Mouse (Mus musculus) hindbrain, embryonic 15.5 days (tissue): ENCODE results near the gene Alyref. TPM values are rescaled to one million over a fixed set of nuclear protein-coding genes. Genes with fewer than 3 reads are reported as not detected.

ENCODE experiments used
- ATAC-seq: fragments of 200-750 bp; cut with Nextera tagmentation; 2 replicates; pipeline ENCODE4 v1.8.0; 2017; ENCODE audit warnings: low read depth, moderate number of reproducible peaks, moderate TSS enrichment; ENCODE audit not compliant: low FRiP score
- H3K27ac ChIP-seq: fragments of 300-500 bp; sonication (generic); replicated peaks from 2 replicates; pipeline ENCODE4 v1.5.1; 2015; ENCODE audit warnings: mild to moderate bottlenecking, inconsistent platforms
- H3K27me3 ChIP-seq: fragments of 300-500 bp; sonication (generic); 2 replicates; pipeline ENCODE4 v1.6.1; 2015; ENCODE audit warnings: control low read depth, inconsistent platforms
- H3K36me3 ChIP-seq: fragments of 300-500 bp; sonication (generic); 2 replicates; pipeline ENCODE4 v1.6.1; 2015; ENCODE audit warnings: control low read depth, inconsistent platforms
- H3K4me1 ChIP-seq: fragments of 300-500 bp; sonication (generic); replicated peaks from 2 replicates; pipeline ENCODE4 v1.6.1; 2015; ENCODE audit warnings: control low read depth, inconsistent platforms
- H3K4me2 ChIP-seq: fragments of 300-500 bp; sonication (generic); 2 replicates; pipeline ENCODE4 v1.6.1; 2015; ENCODE audit warnings: moderate library complexity, mild to moderate bottlenecking, inconsistent platforms
- H3K4me3 ChIP-seq: fragments of 300-500 bp; sonication (generic); 2 replicates; pipeline ENCODE4 v1.5.1; 2015; ENCODE audit warnings: mild to moderate bottlenecking, inconsistent platforms
- H3K9ac ChIP-seq: fragments of 300-500 bp; sonication (generic); 2 replicates; pipeline ENCODE4 v1.6.1; 2015; ENCODE audit warnings: inconsistent platforms
- H3K9me3 ChIP-seq: fragments of 300-500 bp; sonication (generic); 2 replicates; pipeline ENCODE4 v1.6.1; 2016; ENCODE audit warnings: control low read depth, inconsistent platforms
- WGBS: fragments of 180-500 bp; shearing (Covaris S2); methylation state at CpG from one replicate; pipeline ENCODE4 v1.1.7; 2015; 5-methylcytosine and 5-hydroxymethylcytosine counted together
- polyA plus RNA-seq: library from polyadenylated mRNA; unstranded; fragments of >200 nt; fragmentation: Nextera tagmentation; extraction: Ambion mirVana; gene quantifications from 2 replicates; pipeline ENCODE4 v1.2.1, GENCODE M21; 2015

The Alyref gene
- polyA plus RNA-seq, 1 experiment from 2014 or later = 251 TPM

DNA sequence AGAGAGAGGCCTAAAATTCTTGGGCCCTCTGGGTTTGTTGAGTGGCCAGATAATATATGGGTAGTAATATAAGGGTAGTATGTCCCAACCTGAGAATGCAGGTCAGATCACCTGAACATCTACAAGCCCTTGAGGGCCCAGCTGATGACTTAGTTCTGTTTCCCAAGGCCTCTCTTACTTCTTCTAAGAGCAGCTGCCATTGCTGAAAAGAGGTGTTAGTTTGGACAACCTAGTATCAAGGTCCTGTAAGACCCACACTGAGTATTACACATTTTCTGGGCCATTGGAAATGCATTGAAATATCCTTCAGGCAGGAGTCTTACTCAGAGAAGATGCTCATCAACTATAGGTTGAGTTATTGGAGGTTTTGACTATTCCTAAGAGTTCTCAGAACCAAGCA, 22.2 kb downstream of the Alyref start:
- Histone ChIP-seq H3K36me3 (peaks cover 27% of the 10 kb centered on the region), H3K27ac (no peak overlapping the region), H3K4me3 (no peak overlapping the region), H3K4me2 (no peak overlapping the region), H3K9me3 (no peaks in the 10 kb centered on the region), H3K4me1 (peaks cover 47% of the 10 kb centered on the region), H3K9ac (no peak overlapping the region), H3K27me3 (no peaks in the 10 kb centered on the region)
- ATAC-seq = no peak

DNA sequence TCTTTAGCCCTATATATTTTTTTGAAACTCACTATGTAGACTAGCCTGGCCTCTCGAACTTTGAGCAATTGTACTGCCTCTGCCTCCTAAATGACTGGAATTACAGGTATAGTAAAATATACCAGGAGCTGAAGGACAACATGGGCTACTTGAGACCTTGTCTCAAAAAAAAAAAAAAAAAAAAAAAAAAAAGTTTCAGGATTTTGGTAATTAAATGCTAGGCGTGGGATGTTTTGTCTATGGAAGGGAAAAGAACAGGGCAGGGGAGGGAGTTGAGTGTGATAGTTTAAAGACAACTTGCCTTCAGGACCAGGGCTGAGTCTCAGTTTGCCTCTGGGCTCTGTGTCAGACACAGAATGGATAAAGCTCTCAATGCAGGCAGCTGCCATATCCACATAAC, 23.1 kb downstream of the Alyref start:
- Histone ChIP-seq H3K4me3 (no peak overlapping the region), H3K36me3 (peaks cover 36% of the 10 kb centered on the region), H3K4me1 (peaks cover 45% of the 10 kb centered on the region), H3K27ac (no peak overlapping the region), H3K9ac (no peak overlapping the region), H3K4me2 (no peak overlapping the region), H3K27me3 (no peaks in the 10 kb centered on the region), H3K9me3 (no peaks in the 10 kb centered on the region)
- WGBS = 86% methylated on average over 2 of the region's 2 CpGs
- ATAC-seq = no peak

DNA sequence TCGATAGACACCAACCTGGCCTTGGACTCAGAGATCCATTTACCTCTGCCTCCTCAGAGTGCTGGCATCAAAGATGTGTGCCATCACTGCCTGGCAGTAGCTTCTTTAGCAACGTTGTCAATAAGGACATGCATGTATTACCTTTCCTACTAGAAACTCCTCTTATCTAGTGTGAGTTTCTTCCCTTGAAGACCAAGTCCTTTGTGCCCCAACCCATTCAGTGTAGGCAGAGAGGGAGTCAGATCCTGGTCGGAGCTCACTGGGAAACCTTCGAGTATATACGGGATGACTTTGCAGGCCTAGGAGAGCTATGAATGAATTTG, 23.9 kb downstream of the Alyref start:
- WGBS = 45% methylated on average over 5 of the region's 5 CpGs
- Histone ChIP-seq H3K9me3 (no peaks in the 10 kb centered on the region), H3K36me3 (peaks cover 37% of the 10 kb centered on the region), H3K4me2 (peak overlapping the region; percentile 94), H3K4me1 (peaks cover 36% of the 10 kb centered on the region), H3K4me3 (peak overlapping the region; percentile 68), H3K9ac (peak overlapping the region; percentile 73; the same call in 1 of the 2 replicates), H3K27ac (no peak overlapping the region), H3K27me3 (no peaks in the 10 kb centered on the region)
- no peak for ATAC-seq

DNA sequence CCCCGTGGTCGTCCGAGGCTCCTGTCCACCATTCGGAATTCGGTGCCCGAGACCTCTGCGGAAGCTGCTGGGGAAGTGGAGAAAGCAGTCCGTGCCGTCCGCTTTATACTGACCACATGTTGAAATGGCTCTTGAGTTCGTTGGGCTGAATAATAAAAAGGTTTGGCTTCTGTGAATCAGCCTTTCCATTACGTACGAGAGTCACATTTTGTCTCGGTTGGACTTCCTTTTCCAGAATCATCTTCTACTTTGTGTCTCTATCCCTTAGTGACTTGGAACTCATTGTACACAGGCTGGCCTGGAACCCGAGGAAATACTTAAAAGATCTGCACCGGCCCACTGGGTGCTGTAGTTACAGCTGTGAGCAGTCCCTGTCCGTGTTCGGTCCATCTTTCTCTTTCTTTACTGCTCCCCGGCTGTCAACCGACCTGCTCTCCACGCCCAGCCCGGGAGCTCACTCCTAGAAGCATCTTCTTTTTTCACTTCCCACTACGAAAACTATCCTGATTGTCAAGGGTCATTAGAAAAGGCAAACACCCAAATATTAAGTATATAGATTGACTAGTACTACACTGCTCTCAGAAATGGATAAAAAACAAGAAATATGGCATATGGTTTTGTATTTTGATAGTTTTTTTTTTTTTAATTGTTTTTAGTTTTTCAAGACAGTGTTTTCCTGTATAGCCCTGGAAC, 24.4 kb downstream of the Alyref start:
- Histone ChIP-seq H3K9ac (peak overlapping the region; percentile 73), H3K36me3 (peaks cover 32% of the 10 kb centered on the region), H3K27ac (peak overlapping the region; percentile 87), H3K27me3 (no peaks in the 10 kb centered on the region), H3K9me3 (no peaks in the 10 kb centered on the region), H3K4me2 (peak overlapping the region; percentile 94), H3K4me1 (peaks cover 31% of the 10 kb centered on the region), H3K4me3 (peak overlapping the region; percentile 68)
- WGBS = 0% methylated on average over 23 of the region's 23 CpGs
- ATAC-seq = peak; percentile 7; the same call in 1 of the 2 replicates

DNA sequence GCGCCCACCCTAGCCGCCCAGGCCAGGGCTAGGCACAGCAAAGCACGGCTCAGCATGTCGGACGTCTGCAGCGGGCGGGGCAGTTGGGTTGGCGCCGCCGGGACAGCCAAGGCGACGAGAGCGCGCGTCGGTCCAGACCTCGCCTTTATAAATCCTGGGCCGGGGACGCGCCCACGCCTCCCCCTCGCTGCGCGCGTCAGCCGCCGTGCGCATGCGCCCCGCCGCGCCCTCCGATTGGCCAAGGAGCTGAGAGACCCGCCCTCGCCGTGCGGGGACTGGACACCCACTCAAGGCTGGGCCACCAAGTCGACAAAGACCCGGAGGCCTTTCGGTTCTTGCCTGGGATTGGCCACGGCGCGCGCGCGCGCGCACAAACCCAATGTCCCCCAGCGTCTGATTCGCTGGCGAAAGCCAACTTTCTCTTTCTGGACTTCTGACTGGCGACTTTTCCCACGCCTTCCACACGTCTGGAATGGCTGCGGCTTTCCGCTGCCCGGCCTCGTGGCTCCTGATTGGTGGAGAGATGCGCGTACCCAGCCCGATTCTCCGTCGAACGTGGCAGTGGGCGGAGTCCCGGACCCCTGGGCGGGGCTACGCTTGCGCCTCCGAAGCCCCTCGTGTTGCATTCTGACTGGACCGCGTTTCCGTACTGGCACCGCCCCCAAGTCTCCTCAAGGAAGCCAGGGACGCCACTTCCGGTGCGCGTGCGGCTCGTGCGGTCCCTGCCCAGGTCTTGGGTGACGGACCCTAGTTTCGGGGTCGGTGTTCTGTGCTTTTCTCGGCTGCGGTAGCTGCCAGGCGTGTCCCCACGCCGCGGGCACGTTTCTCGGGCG, 25.2 kb downstream of the Alyref start, which contains the start of gene P4hb:
P4hb (minus strand) TSS at position 502 of the 833 bp plus-strand sequence.
- Histone ChIP-seq H3K27ac (peak within 1 kb of the TSS; percentile 87), H3K36me3 (peaks cover 31% of the 10 kb centered on the region), H3K4me2 (peak within 1 kb of the TSS; percentile 94), H3K27me3 (no peaks in the 10 kb centered on the region), H3K4me1 (peaks cover 27% of the 10 kb centered on the region), H3K4me3 (peak within 1 kb of the TSS; percentile 68), H3K9me3 (no peaks in the 10 kb centered on the region), H3K9ac (peak within 1 kb of the TSS; percentile 78)
- under 1% methylated on average over 93 of the region's 94 CpGs for WGBS
- ATAC-seq = peak; percentile 98

DNA sequence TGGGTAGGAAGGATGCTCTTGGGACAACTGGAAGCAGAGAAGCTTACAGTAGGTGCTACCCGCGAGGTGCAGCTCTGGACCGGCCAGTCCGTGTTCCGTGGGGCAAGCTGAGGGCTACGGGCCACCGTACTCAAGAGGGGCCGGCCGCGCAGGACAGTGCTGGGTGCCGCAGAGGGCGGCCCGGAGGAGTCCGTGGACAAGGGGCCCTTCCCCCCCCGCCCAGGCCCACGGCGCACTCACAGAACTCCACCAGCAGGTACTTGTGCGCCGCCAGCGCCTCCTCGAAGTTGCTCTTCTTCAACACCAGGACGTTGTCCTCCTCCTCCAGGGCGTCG, 25.8 kb downstream of the Alyref start:
- Histone ChIP-seq H3K27ac (peak overlapping the region; percentile 87), H3K4me3 (peak overlapping the region; percentile 68), H3K36me3 (peaks cover 31% of the 10 kb centered on the region), H3K4me2 (peak overlapping the region; percentile 81), H3K27me3 (no peaks in the 10 kb centered on the region), H3K4me1 (peaks cover 27% of the 10 kb centered on the region), H3K9ac (peak overlapping the region; percentile 78), H3K9me3 (no peaks in the 10 kb centered on the region)
- peak; percentile 8; the same call in 1 of the 2 replicates for ATAC-seq
- under 1% methylated on average over 17 of the region's 24 CpGs for WGBS

DNA sequence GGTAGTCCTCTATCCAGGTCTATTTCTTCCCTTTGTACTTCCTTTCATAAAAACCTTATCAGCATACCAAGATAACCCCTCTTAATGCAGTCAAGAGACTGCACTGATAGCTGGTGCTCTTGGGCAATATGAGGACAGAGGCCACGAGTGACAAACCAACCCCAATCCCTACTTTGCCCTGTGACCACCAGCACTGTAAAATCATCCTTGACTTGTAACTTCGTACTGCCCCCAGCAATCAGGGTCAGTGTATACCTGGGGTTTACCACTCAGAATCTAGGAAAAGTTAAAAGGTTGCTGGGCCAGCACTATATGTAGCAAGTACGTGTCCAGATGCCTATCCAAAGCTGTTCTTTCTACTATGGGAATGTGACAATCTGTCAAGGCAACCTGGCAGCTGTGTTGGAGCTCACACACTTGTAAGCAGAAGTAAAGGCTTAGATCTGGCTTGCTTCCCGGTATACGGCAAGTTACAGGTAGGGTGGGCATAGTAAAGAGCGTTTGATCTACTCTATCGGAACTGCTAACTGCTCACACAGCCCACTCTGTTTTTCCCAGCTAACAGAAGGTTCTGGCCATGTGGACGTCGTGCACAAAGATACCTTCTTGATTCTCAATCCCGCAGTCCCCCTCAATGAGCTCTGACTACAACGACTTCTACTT, 26.3 kb downstream of the Alyref start:
- H3K9ac ChIP-seq = peak overlapping the region; percentile 78
- peak overlapping the region; percentile 87 for H3K27ac ChIP-seq
- no peak for ATAC-seq
- peaks cover 27% of the 10 kb centered on the region for H3K4me1 ChIP-seq
- peak overlapping the region; percentile 68 for H3K4me3 ChIP-seq
- H3K4me2 ChIP-seq = peak overlapping the region; percentile 81
- no peaks in the 10 kb centered on the region for H3K9me3 ChIP-seq
- H3K27me3 ChIP-seq = no peaks in the 10 kb centered on the region
- peaks cover 35% of the 10 kb centered on the region for H3K36me3 ChIP-seq
- WGBS = 12% methylated on average over 11 of the region's 11 CpGs

DNA sequence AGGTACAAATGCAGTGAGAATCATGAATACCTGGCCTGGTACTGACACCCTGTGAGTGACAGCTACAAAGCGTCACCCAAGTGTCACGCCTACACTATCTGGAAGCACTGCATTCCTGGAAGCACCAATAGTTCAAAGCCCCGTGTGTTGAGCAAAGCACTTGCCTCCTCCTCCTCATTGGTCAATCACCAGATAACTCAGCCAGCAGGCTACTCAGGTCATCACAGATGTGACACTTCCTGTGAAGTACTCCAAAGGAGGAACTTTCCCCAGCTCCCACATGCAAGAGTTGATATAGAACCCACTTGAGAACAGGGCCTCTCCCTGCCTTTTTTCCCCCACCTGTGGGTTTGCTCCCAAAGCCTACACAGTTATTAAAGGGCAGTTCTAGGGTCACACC, 27.0 kb downstream of the Alyref start:
- Histone ChIP-seq H3K9me3 (no peaks in the 10 kb centered on the region), H3K4me1 (peaks cover 27% of the 10 kb centered on the region), H3K4me3 (0 out of 2 replicates have a peak overlapping the region, but pooled peaks have one; percentile 68), H3K36me3 (peaks cover 42% of the 10 kb centered on the region), H3K9ac (no peak overlapping the region), H3K27me3 (no peaks in the 10 kb centered on the region), H3K27ac (no peak overlapping the region), H3K4me2 (peak overlapping the region; percentile 81)
- ATAC-seq = no peak
- 91% methylated on average over 3 of the region's 3 CpGs for WGBS

DNA sequence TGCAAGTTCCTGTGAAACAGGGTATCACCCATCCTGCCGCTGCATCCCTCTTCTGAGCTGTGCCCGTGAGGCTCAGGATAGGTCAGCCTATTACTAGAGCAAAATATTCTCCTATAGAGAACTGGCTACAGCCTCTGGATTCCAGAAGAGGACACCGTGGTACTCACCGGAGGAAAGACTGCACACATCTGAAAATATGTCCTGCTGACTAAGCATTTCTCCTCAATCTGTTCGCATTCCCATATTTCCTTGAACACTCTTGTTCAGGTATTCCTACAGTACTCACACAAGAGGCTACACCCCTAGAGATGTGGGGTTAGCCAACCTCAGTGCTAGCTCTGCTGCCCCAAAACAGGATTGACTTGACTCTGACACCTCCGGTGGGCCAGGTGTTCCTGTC, 29.8 kb downstream of the Alyref start:
- Histone ChIP-seq H3K27me3 (no peaks in the 10 kb centered on the region), H3K27ac (no peak overlapping the region), H3K36me3 (peaks cover 69% of the 10 kb centered on the region), H3K9me3 (no peaks in the 10 kb centered on the region), H3K4me2 (no peak overlapping the region), H3K9ac (no peak overlapping the region), H3K4me1 (peaks cover 16% of the 10 kb centered on the region), H3K4me3 (no peak overlapping the region)
- WGBS = 94% methylated on average over 6 of the region's 6 CpGs
- ATAC-seq = no peak

DNA sequence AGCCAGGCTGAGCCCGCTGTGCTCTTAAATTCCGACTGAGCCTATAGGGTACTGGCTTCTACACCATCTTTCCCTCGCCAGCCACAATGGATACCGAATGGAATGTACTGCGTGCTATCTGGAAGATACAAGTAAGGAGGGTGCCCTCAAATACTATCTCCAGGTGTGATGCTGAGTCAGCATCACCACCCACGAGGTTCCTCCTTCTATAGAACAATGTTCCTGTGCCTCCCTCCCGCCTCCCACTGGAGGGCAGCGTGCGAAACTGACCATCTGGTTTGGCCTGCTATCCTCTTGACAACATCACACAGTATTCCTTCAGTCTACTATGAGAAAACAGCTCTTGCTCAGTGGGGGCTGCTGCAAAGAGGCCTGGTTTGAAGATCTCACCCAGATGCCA, 33.1 kb downstream of the Alyref start:
- no peak for ATAC-seq
- 83% methylated on average over 9 of the region's 9 CpGs for WGBS
- no peaks in the 10 kb centered on the region for H3K4me1 ChIP-seq

DNA sequence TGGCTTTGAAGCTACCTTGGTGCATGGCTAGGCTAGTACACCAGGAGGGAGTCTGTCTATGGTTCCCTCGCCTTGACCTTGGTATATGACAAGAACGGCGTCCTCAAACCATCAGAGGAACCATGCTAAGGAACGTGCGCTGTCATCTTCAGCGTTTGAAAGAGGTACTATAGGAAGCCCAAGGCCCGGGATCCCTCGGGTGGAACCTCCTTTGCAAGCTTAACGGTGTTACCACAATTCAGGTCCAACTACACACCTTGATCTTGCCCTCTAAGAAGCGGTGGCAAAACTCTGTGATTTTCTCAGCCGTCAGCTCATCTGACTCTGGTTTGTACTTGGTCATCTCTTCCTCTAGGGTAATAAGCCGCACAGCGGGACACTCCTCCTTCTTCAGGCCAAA, 35.2 kb downstream of the Alyref start:
- no peak overlapping the region for H3K9ac ChIP-seq
- 96% methylated on average over 13 of the region's 13 CpGs for WGBS
- no peaks in the 10 kb centered on the region for H3K9me3 ChIP-seq
- no peak overlapping the region for H3K27ac ChIP-seq
- H3K4me1 ChIP-seq = no peaks in the 10 kb centered on the region
- H3K27me3 ChIP-seq = no peaks in the 10 kb centered on the region
- no peak overlapping the region for H3K4me2 ChIP-seq
- H3K36me3 ChIP-seq = peaks cover 90% of the 10 kb centered on the region
- ATAC-seq = no peak
- no peak overlapping the region for H3K4me3 ChIP-seq

More for the DNA sequence above, 33.1 kb downstream of the Alyref start:
- Histone ChIP-seq H3K27me3 (no peaks in the 10 kb centered on the region), H3K27ac (no peak overlapping the region), H3K9me3 (no peaks in the 10 kb centered on the region), H3K4me3 (no peak overlapping the region), H3K9ac (no peak overlapping the region), H3K4me2 (no peak overlapping the region), H3K36me3 (peaks cover 89% of the 10 kb centered on the region)
